Mouse (Mus musculus) G1E (cell line): ENCODE measurements around the gene Ftl1.

Source experiments
- CTCF ChIP-seq: IDR thresholded peaks from 2 replicates; pipeline ENCODE4 v1.5.1; 2012; ENCODE audit warnings: low read depth, low read length, inconsistent platforms, mixed read lengths
- GATA1 ChIP-seq: IDR thresholded peaks from 2 replicates; pipeline ENCODE4 v1.6.1; 2012; ENCODE audit warnings: borderline replicate concordance, low read length, inconsistent platforms, mixed read lengths
- POLR2AphosphoS5 ChIP-seq: IDR thresholded peaks from 2 replicates; pipeline ENCODE4 v1.6.1; 2012; ENCODE audit warnings: low read depth, low read length, inconsistent platforms; ENCODE audit not compliant: insufficient replicate concordance
- TAL1 ChIP-seq: conservative IDR thresholded peaks from 2 replicates; pipeline ENCODE4 v1.6.1; 2012; ENCODE audit warnings: low read depth, low read length, inconsistent platforms, mixed read lengths

DNA sequence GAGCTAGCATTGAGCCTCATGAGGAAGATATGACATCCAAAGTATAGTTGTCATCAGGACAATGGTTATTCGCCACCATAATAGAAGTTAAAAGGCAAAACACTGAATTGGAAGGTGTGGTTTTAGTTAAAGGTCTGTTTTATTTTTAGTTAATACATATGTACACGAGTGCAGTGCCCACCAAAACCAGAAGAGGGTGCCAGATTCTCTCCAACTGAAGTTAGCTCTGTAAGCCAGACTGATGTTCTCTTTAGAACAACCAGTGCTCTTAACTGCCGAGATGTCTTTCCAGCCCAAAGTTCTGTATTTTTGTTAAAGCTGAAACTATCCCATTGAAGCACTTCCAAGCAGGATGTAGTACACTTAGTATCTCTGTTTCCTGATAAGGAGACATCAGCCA is 11.2 kb upstream of the Ftl1 start:
- peak; percentile 77; the same call in 1 of the 2 replicates for TF ChIP-seq CTCF
- TF ChIP-seq POLR2AphosphoS5, result no peak
- no peak for TF ChIP-seq TAL1
- TF ChIP-seq GATA1, result no peak
